Mouse (Mus musculus) small intestine, adult 2 months (tissue): ENCODE measurements at regions not wholly inside any gene's neighbourhood (a gene's known extent, or its start where the extent isn't known, plus 50 kb on each side); places are given as distances from the start of the nearest gene placed in this dataset.

ENCODE experiments used
- CTCF ChIP-seq: fragments of 200-500 bp; IDR thresholded peaks from 2 replicates; pipeline ENCODE4 v1.5.1; 2012; ENCODE audit warnings: low read depth, mild to moderate bottlenecking, control low read depth, inconsistent platforms, low read length, moderate library complexity, mixed read lengths; ENCODE audit not compliant: insufficient replicate concordance, insufficient read length; ENCODE audit errors: extremely low read depth
- POLR2A ChIP-seq: fragments of 200-500 bp; IDR thresholded peaks from 2 replicates; pipeline ENCODE4 v1.6.1; 2012; ENCODE audit warnings: low read depth, mild to moderate bottlenecking, control low read depth, inconsistent platforms, low read length, moderate library complexity

DNA sequence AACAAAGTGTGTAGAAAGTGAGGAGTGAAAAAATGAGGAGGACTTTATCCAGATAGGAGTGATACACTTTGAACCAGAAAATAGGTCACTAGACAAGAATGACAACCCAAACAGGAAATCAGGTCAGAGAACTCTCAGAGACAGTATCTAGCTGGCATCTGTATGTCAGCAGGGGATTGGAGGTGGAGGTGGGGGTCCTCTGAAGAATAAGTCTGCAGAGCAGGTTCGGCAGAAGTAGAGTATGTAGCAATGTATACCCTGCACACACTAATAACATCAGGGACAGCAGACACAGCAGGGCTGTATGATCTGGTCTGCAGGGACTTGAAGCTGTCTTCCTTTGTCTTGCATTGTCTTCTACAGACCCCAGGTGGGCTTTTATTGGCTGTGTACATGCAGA, 787.9 kb downstream of the Car8 start:
- TF ChIP-seq CTCF: no peak
- no peak for TF ChIP-seq POLR2A
